Mouse (Mus musculus): Measurements from ENCODE around the gene Tacc3.

- TF ChIP-seq MYOG (IDR thresholded peaks at IDR 0.05; ENCODE audit: control insufficient read depth in 1 of 3, insufficient read depth in 1 of 3, insufficient read length in 2 of 3, low read depth in 2 of 3) (no peak), TCF12 (IDR thresholded peaks at IDR 0.05; ENCODE audit: insufficient read depth, poor library complexity, severe bottlenecking) (no peak), POLR2A (IDR thresholded peaks at IDR 0.05; ENCODE audit: insufficient read length, low read depth) (no peak), MAX (IDR thresholded peaks at IDR 0.05; ENCODE audit: low read depth) (no peak), E2F4 (IDR thresholded peaks at IDR 0.05; ENCODE audit: insufficient read depth) (no peak), MYOD1 (IDR thresholded peaks at IDR 0.05; ENCODE audit: control insufficient read depth in 1 of 3, insufficient read length in 2 of 3, low read depth in 2 of 3) (no peak), USF1 (IDR thresholded peaks at IDR 0.05; ENCODE audit: low read depth) (no peak), REST (IDR thresholded peaks at IDR 0.05; ENCODE audit: insufficient read depth, insufficient read length) (no peak), CEBPB (IDR thresholded peaks at IDR 0.05; ENCODE audit: insufficient read depth, poor library complexity, severe bottlenecking) (no peak), POLR2AphosphoS2 (IDR thresholded peaks at IDR 0.05; ENCODE audit: insufficient read length, low read depth) (no peak)
Observed at GRCm38 (mm10) chr5:33726891-33727290, 69.0 kb downstream of the Tacc3 start.
